ENCODE assay signal across 15 mouse cellular contexts in the genomic region with DNA sequence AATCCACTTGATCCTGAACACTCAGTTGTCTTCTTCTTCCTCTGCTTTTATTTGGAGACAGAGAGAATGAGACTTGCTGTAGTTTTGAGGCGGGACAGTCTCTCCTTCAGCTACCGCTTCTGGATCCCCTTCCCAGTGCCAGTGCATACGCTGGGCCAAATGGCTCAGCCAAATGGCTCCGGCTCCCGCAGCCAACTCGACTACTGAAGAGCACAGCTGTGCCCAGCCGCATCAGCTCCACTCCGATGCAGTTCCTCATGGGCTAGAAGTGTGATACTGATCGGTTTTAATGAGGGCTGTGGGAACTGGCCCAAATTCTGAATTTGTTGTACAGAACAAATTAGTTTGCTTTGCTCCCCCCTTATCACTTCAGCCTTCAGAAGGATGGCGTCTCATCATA. TPM values are rescaled to one million over a fixed set of nuclear protein-coding genes. Genes with fewer than 3 reads are reported as not detected.
DNase-seq lines count a peak whose midpoint lies in the region; ATAC-seq lines count a peak whose summit lies in the region.
"Had no signal": no experiment of that assay in that cellular context is flagged by ENCODE, and none has a peak within 500 bp of the region (broad histone marks: within the 10 kb centered on the region; RNA-seq: fewer than 3 reads in every experiment).

No protein-coding gene starts in this region.

- no peak for DNase-seq in hindbrain, embryonic 14.5 days (ENCODE audit: low spot score)
- no peak for DNase-seq in hindbrain, embryonic 11.5 days (ENCODE audit: low spot score)
- DNase-seq in neural tube, embryonic 10.5 days (ENCODE audit: extremely low spot score, low spot score): no peak
- peak; percentile 60 for DNase-seq in layer of hippocampus, adult 9-11 months
- no peak for DNase-seq in spleen, postnatal 36 days (ENCODE audit: low spot score in 2 of 2)
- no peak for DNase-seq in urinary bladder, adult 18-20 months (ENCODE audit: low spot score in 2 of 2)
- DNase-seq: cerebellum, postnatal 36 days; heart, postnatal 36 days; kidney, adult 9 months had no signal

- H3K27me3 ChIP-seq in hindbrain, embryonic 14.5 days (ENCODE audit: control insufficient read depth, insufficient read depth, low read length): no peaks in the 10 kb centered on the region
- H3K27me3 ChIP-seq in hindbrain, embryonic 11.5 days (ENCODE audit: control insufficient read depth, insufficient read depth, low read length): no peaks in the 10 kb centered on the region
- H3K27me3 ChIP-seq in neural tube, embryonic 15.5 days (replicated peaks): no peaks in the 10 kb centered on the region
- H3K27me3 ChIP-seq: embryonic facial prominence, embryonic 13.5 days had no signal

- H3K27ac ChIP-seq in hindbrain, embryonic 14.5 days: no peak overlapping the region
- H3K27ac ChIP-seq in hindbrain, embryonic 11.5 days (ENCODE audit: low read depth, low read length): no peak overlapping the region
- H3K27ac ChIP-seq in neural tube, embryonic 15.5 days (replicated peaks): no peak overlapping the region
- H3K27ac ChIP-seq: embryonic facial prominence, embryonic 13.5 days; left cerebral cortex, adult 2 months had no signal

- H3K36me3 ChIP-seq in hindbrain, embryonic 14.5 days (replicated peaks; ENCODE audit: control insufficient read depth, insufficient read depth): no peaks in the 10 kb centered on the region
- H3K36me3 ChIP-seq in hindbrain, embryonic 11.5 days (ENCODE audit: control insufficient read depth, insufficient read depth, low read length): no peaks in the 10 kb centered on the region
- no peaks in the 10 kb centered on the region for H3K36me3 ChIP-seq in neural tube, embryonic 15.5 days
- H3K36me3 ChIP-seq: embryonic facial prominence, embryonic 13.5 days had no signal

- H3K9me3 ChIP-seq in hindbrain, embryonic 14.5 days (ENCODE audit: control insufficient read depth, low read length): no peaks in the 10 kb centered on the region
- no peaks in the 10 kb centered on the region for H3K9me3 ChIP-seq in hindbrain, embryonic 11.5 days (ENCODE audit: control insufficient read depth, low read length)
- no peaks in the 10 kb centered on the region for H3K9me3 ChIP-seq in neural tube, embryonic 15.5 days (replicated peaks)
- H3K9me3 ChIP-seq: embryonic facial prominence, embryonic 13.5 days had no signal

- no peak overlapping the region for H3K9ac ChIP-seq in hindbrain, embryonic 14.5 days
- H3K9ac ChIP-seq in hindbrain, embryonic 11.5 days (ENCODE audit: low read depth, low read length): no peak overlapping the region
- no peak overlapping the region for H3K9ac ChIP-seq in neural tube, embryonic 15.5 days (replicated peaks)
- H3K9ac ChIP-seq: embryonic facial prominence, embryonic 13.5 days had no signal

- ATAC-seq in hindbrain, embryonic 14.5 days (ENCODE audit: low FRiP score): peak; percentile 40; the same call in 1 of the 2 replicates
- no peak for ATAC-seq in hindbrain, embryonic 11.5 days (ENCODE audit: low FRiP score)
- ATAC-seq in neural tube, embryonic 15.5 days (ENCODE audit: low FRiP score): 0 out of 2 replicates have a peak, but pooled peaks have one; percentile 38
- ATAC-seq: Patski had no signal

- WGBS in hindbrain, embryonic 14.5 days: 79% methylated on average over 10 of the region's 10 CpGs
- 76% methylated on average over 10 of the region's 10 CpGs for WGBS in hindbrain, embryonic 11.5 days
- 58% methylated on average over 10 of the region's 10 CpGs for WGBS in neural tube, embryonic 15.5 days

- H3K4me1 ChIP-seq in hindbrain, embryonic 14.5 days (replicated peaks; ENCODE audit: control insufficient read depth, insufficient read depth, low read length): no peaks in the 10 kb centered on the region
- no peaks in the 10 kb centered on the region for H3K4me1 ChIP-seq in hindbrain, embryonic 11.5 days (replicated peaks; ENCODE audit: control insufficient read depth, insufficient read depth, low read length)
- no peaks in the 10 kb centered on the region for H3K4me1 ChIP-seq in neural tube, embryonic 15.5 days
- H3K4me1 ChIP-seq: embryonic facial prominence, embryonic 13.5 days had no signal

- no peak overlapping the region for H3K4me2 ChIP-seq in hindbrain, embryonic 14.5 days (replicated peaks)
- no peak overlapping the region for H3K4me2 ChIP-seq in hindbrain, embryonic 11.5 days (replicated peaks; ENCODE audit: low read depth, low read length)
- H3K4me2 ChIP-seq in neural tube, embryonic 15.5 days: no peak overlapping the region
- H3K4me2 ChIP-seq: embryonic facial prominence, embryonic 13.5 days had no signal

- H3K4me3 ChIP-seq in hindbrain, embryonic 14.5 days (replicated peaks; ENCODE audit: low read length): no peak overlapping the region
- H3K4me3 ChIP-seq in hindbrain, embryonic 11.5 days (ENCODE audit: low read depth, low read length): no peak overlapping the region
- H3K4me3 ChIP-seq in neural tube, embryonic 15.5 days (replicated peaks): no peak overlapping the region
- H3K4me3 ChIP-seq: embryonic facial prominence, embryonic 13.5 days; left cerebral cortex, adult 2 months had no signal

RNA-seq across cellular contexts. Expression of a gene that starts 12.7 kb away (rescaled TPM):
- polyA plus RNA-seq in hindbrain, embryonic 14.5 days (2014; fragmentation: Nextera tagmentation; extraction: Ambion mirVana): 20.5 and 23.8 TPM in 2 replicates
- 1.5 and 1.9 TPM in 2 replicates for polyA plus RNA-seq in hindbrain, embryonic 11.5 days (2014; fragmentation: Nextera tagmentation; extraction: Ambion mirVana)
- polyA plus RNA-seq in neural tube, embryonic 15.5 days (2015; fragmentation: Nextera tagmentation; extraction: Ambion mirVana): 43.7 and 43.9 TPM in 2 replicates
- polyA plus RNA-seq: liver, adult 2 months; Patski; urinary bladder, adult 2 months had no signal
